Mouse (Mus musculus) erythroblast, embryonic 14.5 days (primary cell): ENCODE data around the gene Mael.

Experiments used
- GATA1 ChIP-seq: IDR thresholded peaks from 2 replicates; pipeline ENCODE4 v1.6.1; 2012; ENCODE audit warnings: low read length, inconsistent platforms, mixed read lengths
- TAL1 ChIP-seq: IDR thresholded peaks from 3 replicates; pipeline ENCODE4 v1.6.1; 2012; ENCODE audit warnings: low read length, inconsistent platforms, mixed read lengths

DNA sequence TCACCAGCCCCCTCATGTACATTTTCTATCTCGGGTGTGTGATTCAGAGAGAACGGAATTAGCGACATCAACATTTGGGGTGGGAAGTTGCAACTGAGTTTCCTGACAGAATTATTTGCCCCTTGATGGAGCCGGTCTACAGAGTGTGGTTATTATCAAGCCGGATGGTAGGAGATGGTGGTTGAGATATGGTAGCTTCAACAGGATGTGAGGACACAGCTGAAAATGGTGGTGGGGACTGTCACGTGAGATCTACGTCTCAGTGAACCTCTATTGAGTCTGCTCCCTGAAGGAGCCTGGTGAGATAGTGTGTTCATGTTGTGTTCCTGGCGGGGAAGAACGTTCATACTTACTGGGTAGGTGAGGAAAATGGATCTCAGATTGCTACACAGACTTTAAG, 28.4 kb upstream of the Mael start:
- TF ChIP-seq GATA1 (no peak), TAL1 (no peak)
